Mouse (Mus musculus) lung, adult 2 months (tissue): ENCODE measurements around the gene Mblac1.

Experiments used
- CTCF ChIP-seq: fragments of 200-500 bp; IDR thresholded peaks from 2 replicates; pipeline ENCODE4 v1.5.1; 2011; ENCODE audit warnings: mild to moderate bottlenecking, low read length, control low read depth; ENCODE audit not compliant: insufficient read depth
- POLR2A ChIP-seq: fragments of 200-500 bp; IDR thresholded peaks from 2 replicates; pipeline ENCODE4 v1.6.1; 2011; ENCODE audit warnings: low read depth, mild to moderate bottlenecking, control low read depth, low read length, borderline replicate concordance; ENCODE audit errors: extremely low read depth

- TF ChIP-seq CTCF (no peak), POLR2A (no peak)
Observed at GRCm38 (mm10) chr5:138187661-138188306, 6.3 kb upstream of the Mblac1 start.
